Mouse (Mus musculus) megakaryocyte, embryonic 14.5 days (primary cell): ENCODE results near the gene Anks1b.

Experiments
- FLI1 ChIP-seq: IDR thresholded peaks from 2 replicates; pipeline ENCODE4 v1.6.1; 2012; ENCODE audit warnings: low read length, inconsistent platforms, mixed read lengths
- GATA1 ChIP-seq: IDR thresholded peaks from 3 replicates; pipeline ENCODE4 v1.6.1; 2012; ENCODE audit warnings: mixed read lengths, low read length, inconsistent platforms, borderline replicate concordance

DNA sequence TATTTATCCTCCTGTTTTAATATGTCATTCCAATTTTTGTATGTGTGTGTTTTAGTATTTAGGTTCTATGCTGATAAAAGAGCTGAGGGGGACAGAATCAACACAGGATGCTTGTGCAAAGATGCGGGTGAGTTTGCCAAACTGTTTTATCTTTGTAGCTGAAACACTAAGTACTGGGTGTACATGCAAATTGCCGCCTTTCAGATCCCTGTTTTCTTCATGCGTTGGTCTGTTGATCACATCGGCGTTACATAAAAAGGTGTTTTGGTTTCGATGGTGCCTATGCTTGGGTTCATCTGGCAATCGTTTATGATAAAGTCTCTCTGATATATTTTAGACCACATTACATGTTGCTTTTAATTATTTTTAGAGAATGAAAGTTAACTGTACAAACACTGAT is 1050.2 kb downstream of the Anks1b start:
- TF ChIP-seq GATA1 (no peak), FLI1 (no peak)
